Mouse (Mus musculus): Measurements from ENCODE around the gene Rbpj. TPM values are rescaled to one million over a fixed set of nuclear protein-coding genes. Genes with fewer than 3 reads are reported as not detected.
"Not testable (repeated sequence)": the region's sequence is repeated elsewhere in the genome, so short reads cannot be mapped to it uniquely, and the experiment has no call there.

The Rbpj gene
- total RNA-seq, 1 experiment from 2014 or later, result 51.3 TPM

DNA sequence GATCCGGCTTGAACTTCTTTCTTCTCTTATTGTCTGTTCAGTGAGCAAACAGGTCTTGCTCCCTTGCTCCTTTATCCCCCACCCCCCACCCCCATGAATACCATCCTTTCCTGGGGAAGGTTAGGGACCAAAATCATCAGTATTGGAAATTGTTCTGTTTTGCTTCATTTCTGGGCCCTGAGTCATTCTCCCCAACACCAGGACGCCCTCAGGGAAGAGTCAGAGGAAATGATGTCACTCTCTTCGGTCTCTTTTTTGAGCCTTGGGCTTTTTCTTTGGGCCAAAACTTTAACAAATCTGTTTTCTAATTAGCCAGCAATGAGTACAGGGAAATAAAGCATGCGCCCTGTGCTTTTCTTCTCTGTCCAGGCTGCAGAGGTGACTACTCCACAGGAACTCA, 77.4 kb downstream of the Rbpj start:
- no peak for ATAC-seq (replicated peaks; ENCODE audit: low read depth, poor library complexity, severe bottlenecking)

DNA sequence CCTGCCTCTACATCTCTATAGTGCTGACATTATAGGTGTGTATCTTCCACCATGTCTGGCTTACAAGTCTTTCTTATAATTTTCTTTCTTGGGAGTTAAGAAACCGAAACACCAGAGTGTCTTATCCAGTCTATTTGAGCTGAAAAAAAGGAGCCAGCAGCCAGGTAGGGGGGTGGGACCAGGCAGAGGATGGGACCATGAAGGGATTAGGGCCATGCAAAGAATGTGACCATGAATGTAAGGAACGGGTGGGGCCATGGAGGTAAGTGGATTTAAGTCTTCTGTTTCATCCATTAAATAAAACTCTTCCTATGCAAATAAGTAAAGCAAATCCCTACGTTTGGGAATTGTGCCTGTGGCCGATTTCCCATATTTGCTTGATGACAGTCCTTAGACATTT, 78.0 kb downstream of the Rbpj start:
- ATAC-seq (replicated peaks; ENCODE audit: low read depth, poor library complexity, severe bottlenecking), result no peak

DNA sequence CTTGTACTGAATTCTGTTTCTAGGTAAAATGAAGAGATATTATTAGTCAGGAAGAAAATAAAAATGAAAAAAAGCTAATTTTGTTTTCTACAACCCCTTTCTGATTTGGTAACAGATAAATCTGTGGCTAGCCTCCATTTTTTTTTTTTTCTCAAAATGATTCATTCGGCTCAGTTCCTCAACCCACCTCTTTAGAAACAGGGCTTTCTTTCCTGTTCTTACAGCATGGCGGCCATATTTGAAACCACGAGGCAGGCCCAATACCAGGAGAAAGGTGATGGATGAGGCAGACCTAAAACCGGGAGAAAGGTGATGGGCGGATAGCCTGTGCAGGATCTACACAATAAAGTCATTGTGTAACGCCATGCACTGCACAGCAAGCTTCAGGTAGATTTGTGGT, 80.5 kb downstream of the Rbpj start:
- peak; percentile 20 for ATAC-seq (replicated peaks; ENCODE audit: low read depth, poor library complexity, severe bottlenecking)

- peak; percentile 81 for ATAC-seq (replicated peaks; ENCODE audit: low read depth, poor library complexity, severe bottlenecking)
Observed at GRCm38 (mm10) chr5:53546979-53547472, 81.1 kb downstream of the Rbpj start.

GRCm38 (mm10) chr5:53550329-53550728, 84.4 kb downstream of the Rbpj start:
- ATAC-seq (replicated peaks; ENCODE audit: low read depth, poor library complexity, severe bottlenecking), result not testable (repeated sequence)

DNA sequence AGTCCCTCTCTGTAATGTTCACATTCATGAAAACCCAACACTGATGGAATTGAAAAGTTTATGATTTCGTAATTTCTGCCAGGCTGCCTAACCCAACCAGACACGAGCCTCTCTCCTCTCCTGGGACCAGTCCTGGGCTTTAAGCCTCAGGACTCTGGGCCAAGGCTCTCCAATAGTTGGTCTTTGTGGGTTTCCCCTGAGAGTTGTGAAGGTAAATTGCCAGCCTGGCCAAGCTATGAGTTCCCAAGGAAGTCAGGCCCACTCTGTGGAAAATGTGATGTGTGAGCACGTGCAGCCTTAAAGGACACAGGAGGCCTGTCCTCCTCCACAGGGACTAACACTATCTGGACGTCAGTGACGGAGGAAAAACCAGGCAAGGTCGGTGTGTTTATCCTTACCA, 85.4 kb downstream of the Rbpj start:
- no peak for ATAC-seq (replicated peaks; ENCODE audit: low read depth, poor library complexity, severe bottlenecking)

DNA sequence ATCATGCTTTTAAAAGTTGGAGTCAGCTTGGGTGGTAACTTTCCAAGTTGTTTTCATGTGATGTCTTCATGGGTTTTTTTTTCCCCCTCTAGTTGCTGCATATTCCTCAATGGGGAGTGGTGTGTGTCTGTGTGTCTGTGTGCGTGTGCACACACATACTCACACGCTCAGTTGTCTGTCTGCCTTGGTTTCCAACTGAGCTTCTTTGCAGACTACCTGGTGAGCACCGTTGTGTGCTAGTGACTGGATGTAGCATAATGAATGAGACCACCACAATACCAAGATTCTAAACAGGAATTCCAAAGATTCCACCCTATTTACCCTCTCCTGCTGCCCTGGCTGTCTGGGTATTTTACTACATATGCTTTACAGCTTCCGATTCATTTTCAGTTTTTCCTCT, 86.0 kb downstream of the Rbpj start:
- no peak for ATAC-seq (replicated peaks; ENCODE audit: low read depth, poor library complexity, severe bottlenecking)

DNA sequence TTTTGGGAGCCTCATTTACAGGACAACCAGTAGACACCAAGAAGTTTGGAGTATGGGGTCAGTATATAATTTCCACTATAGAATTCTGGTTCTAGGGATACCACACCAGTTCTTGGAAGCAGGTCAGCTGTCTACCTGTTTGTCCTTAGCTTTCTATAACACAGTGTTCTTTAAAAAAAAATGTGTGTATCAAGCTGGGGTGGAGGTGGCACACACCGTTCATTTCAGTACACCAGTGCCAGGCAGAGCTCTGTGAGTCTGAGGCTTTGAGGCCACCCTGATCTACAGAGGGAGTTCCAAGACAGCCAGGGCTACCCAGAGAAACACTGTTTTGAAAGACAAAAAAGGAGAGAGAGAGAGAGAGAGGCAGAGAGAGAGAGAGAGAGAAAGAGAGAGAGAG, 87.3 kb downstream of the Rbpj start:
- ATAC-seq (replicated peaks; ENCODE audit: low read depth, poor library complexity, severe bottlenecking), result no peak

GRCm38 (mm10) chr5:53554180-53554579, 88.2 kb downstream of the Rbpj start:
- ATAC-seq (replicated peaks; ENCODE audit: low read depth, poor library complexity, severe bottlenecking), result no peak

- no peak for ATAC-seq (replicated peaks; ENCODE audit: low read depth, poor library complexity, severe bottlenecking)
Observed at GRCm38 (mm10) chr5:53554926-53555325, 89.0 kb downstream of the Rbpj start.

- no peak for ATAC-seq (replicated peaks; ENCODE audit: low read depth, poor library complexity, severe bottlenecking)
Observed at GRCm38 (mm10) chr5:53555474-53555873, 89.5 kb downstream of the Rbpj start.

DNA sequence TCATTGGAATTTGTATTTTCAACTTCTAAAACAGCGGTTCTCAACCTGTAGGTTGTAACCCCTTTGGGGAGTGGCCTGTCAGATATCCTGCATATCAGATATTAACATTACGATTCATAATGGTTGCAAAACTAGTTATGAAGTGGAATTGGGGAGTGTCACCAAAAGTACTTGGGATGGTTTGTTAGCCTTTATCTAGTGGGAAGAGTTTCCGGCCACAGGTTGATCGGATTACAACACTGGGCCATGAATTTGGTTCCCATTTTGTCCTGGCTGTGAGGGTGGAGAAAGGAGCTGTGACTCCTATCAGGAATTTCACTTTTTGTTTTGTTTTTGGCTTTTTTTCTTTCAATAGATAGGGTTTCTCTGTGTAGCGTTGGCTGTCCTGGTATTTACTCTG, 90.0 kb downstream of the Rbpj start:
- no peak for ATAC-seq (replicated peaks; ENCODE audit: low read depth, poor library complexity, severe bottlenecking)

GRCm38 (mm10) chr5:53557544-53558260, 91.8 kb downstream of the Rbpj start:
- ATAC-seq (replicated peaks; ENCODE audit: low read depth, poor library complexity, severe bottlenecking), result no peak

DNA sequence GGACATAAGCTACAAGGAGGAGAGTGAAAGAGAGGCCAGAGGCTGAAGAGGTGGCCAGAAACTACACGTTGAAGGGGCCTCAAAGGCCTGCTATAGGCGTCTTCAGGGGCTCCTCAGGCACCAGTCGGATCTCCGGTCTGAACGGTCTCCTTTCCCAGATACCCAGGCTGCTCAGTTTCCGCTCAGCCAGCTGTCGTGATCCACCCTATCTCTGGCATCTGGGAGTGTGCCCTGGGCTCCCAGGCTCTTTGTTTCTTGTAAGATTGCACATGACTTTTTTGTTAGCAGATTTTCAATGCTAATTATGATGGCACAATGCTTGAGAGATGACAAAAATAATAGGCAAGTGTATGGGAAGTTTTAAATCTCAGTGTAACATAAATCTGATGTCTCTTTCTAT, 95.2 kb downstream of the Rbpj start:
- no peak for ATAC-seq (replicated peaks; ENCODE audit: low read depth, poor library complexity, severe bottlenecking)

DNA sequence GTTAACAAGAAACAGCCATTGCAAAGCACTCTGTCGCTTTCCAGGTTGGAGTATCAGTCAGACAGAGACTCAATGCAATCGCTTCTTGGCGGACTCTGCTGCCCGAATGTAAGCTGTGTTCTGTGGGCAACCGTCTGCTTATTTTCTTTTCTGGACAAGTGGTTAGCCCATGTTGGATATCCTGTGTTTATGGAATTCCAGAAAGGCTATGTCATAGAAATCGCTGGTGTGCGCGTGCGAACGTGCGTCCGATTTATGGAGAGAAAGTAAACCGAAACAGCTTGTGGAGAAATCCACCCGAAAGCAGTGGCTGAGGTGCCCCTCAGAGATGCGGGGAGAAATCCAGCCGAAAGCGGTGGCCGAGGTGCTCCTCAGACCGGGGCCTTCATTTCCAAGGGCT, 98.4 kb downstream of the Rbpj start:
- ATAC-seq (replicated peaks; ENCODE audit: low read depth, poor library complexity, severe bottlenecking), result no peak

- ATAC-seq (replicated peaks; ENCODE audit: low read depth, poor library complexity, severe bottlenecking), result no peak
Observed at GRCm38 (mm10) chr5:53565213-53565794, 99.4 kb downstream of the Rbpj start.

- ATAC-seq (replicated peaks; ENCODE audit: low read depth, poor library complexity, severe bottlenecking), result no peak
Observed at GRCm38 (mm10) chr5:53566485-53567083, 100.6 kb downstream of the Rbpj start.

GRCm38 (mm10) chr5:53572496-53572895, 106.5 kb downstream of the Rbpj start:
- ATAC-seq (replicated peaks; ENCODE audit: low read depth, poor library complexity, severe bottlenecking), result peak; percentile 56

DNA sequence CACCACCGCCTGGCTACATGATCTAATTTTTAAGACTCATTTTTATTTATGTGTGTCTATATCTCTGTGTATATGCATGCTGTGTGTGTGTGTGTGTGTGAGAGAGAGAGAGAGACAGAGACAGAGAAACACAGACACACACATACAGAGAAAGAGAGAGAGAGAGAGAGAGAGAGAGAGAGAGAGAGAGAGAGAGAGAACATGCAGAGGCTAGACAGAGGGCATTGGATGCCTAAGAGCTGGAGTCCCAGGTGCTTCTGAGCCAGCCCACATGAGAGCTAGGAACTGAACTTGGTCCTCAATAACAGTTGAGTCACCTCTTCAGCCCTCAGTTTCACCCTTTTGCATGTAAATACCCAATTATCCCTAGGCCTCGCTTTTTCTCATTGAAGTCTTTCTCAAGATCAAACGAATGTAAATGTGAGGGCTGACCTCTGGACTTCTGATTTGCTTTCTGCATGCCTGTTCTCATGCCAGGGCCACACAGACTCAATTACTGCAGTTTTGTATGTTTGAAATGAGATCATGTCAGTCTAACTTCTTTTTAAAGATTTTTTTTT, 109.0 kb downstream of the Rbpj start:
- no peak for ATAC-seq (replicated peaks; ENCODE audit: low read depth, poor library complexity, severe bottlenecking)

DNA sequence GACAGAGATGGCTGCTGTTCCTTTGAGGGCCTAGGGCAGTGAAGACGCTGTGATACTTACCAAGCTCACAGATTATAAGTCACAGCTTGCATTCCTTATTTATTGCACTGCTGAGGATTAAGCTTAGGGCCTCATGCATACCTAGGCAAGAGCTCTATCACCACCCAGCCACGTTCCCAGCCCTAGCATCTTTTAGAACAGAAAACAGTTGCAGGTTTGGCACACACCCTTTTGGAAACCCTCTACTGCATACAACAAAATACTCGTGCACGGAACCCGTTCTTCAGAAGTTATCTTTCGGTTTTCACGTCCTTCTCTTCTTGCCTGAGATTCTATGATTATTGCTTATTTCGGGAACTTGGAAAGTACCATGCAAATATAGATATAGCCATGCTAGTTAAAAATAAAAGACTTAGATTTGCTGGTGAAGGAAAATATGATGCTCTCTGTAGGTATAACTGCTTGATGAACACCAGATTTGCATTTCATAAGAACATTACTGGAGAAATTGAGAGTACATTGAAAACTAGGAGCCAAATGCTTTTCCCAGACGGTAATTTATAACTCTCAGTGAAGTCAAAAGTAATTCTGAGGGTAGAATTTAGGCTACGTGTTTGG, 111.4 kb downstream of the Rbpj start:
- no peak for ATAC-seq (replicated peaks; ENCODE audit: low read depth, poor library complexity, severe bottlenecking)
